Mouse (Mus musculus) G1E (cell line): ENCODE measurements around the gene Cgnl1. TPM values are rescaled to one million over a fixed set of nuclear protein-coding genes. Genes with fewer than 3 reads are reported as not detected.

Experiments
- ATAC-seq: 2 replicates; pipeline ENCODE4 v1.8.0; 2016; ENCODE audit warnings: mild to moderate bottlenecking; ENCODE audit not compliant: insufficient number of reproducible peaks, poor library complexity, low FRiP score, severe bottlenecking; ENCODE audit errors: extremely low read depth
- DNase-seq: peaks from one replicate; pipeline ENCODE4 v3.0.0; 2012; ENCODE audit warnings: low spot score
- H3K27me3 ChIP-seq: 2 replicates; pipeline ENCODE4 v1.6.1; 2012; ENCODE audit warnings: mild to moderate bottlenecking, low read length, inconsistent platforms; ENCODE audit not compliant: insufficient read depth
- H3K36me3 ChIP-seq: replicated peaks from 2 replicates; pipeline ENCODE3; 2012; ENCODE audit warnings: mild to moderate bottlenecking, inconsistent platforms
- H3K4me1 ChIP-seq: 2 replicates; pipeline ENCODE4 v1.6.1; 2012; ENCODE audit warnings: low read depth, low read length, inconsistent platforms, mixed read lengths; ENCODE audit not compliant: insufficient read depth
- H3K4me3 ChIP-seq: 2 replicates; pipeline ENCODE4 v1.5.1; 2012; ENCODE audit warnings: low read depth, mild to moderate bottlenecking, inconsistent platforms, low read length, moderate library complexity, mixed read lengths
- H3K9me3 ChIP-seq: replicated peaks from 2 replicates; pipeline ENCODE4 v1.6.1; 2012; ENCODE audit warnings: inconsistent platforms
- CTCF ChIP-seq: IDR thresholded peaks from 2 replicates; pipeline ENCODE4 v1.5.1; 2012; ENCODE audit warnings: low read depth, low read length, inconsistent platforms, mixed read lengths
- GATA1 ChIP-seq: IDR thresholded peaks from 2 replicates; pipeline ENCODE4 v1.6.1; 2012; ENCODE audit warnings: borderline replicate concordance, low read length, inconsistent platforms, mixed read lengths
- GATA2 ChIP-seq: IDR thresholded peaks from 2 replicates; pipeline ENCODE4 v1.6.1; 2012; ENCODE audit warnings: low read depth, low read length, inconsistent platforms, borderline replicate concordance
- POLR2AphosphoS5 ChIP-seq: IDR thresholded peaks from 2 replicates; pipeline ENCODE4 v1.6.1; 2012; ENCODE audit warnings: low read depth, low read length, inconsistent platforms; ENCODE audit not compliant: insufficient replicate concordance
- TAL1 ChIP-seq: conservative IDR thresholded peaks from 2 replicates; pipeline ENCODE4 v1.6.1; 2012; ENCODE audit warnings: low read depth, low read length, inconsistent platforms, mixed read lengths
- polyA plus RNA-seq: library from polyadenylated mRNA; stranded (reverse); fragments of >175 nt; gene quantifications from 2 replicates; pipeline ENCODE4 v1.2.3, GENCODE M21; 2012
- total RNA-seq, 2 experiments: library from RNA; stranded (forward) in 1 of 2; stranded (reverse) in 1 of 2; fragments of 200-1000 nt in 1 of 2; fragments of >200 nt in 1 of 2; fragmentation: Nextera tagmentation in 1 of 2; gene quantifications; 2 replicates each; pipeline ENCODE4 v1.2.3; 2014 to 2017

The Cgnl1 gene
- total and polyA plus RNA-seq, 3 experiments, result 0.98 to 1.6 (median 1.4) TPM

DNA sequence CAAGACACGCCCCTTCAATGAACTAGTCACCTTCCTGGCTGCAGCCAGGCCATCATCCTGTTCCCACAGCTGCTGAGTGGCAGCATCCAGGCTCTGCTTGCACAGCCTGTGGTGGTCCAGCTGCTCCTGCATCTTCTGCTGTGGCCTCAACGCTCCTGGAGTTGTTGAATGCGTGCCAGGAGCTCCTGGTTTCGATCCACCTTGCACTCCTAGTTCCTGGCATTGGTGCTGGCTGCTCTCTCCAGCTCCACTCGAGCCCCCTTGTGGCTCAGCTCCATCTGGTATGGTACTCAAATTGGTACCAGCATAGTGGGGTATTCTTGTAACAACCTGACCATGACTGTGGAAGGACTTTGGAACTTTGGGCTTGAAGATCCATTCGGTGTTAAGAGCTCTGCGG lies 171.5 kb downstream of the Cgnl1 start:
- DNase-seq, result no peak
- TF ChIP-seq GATA1 (no peak), POLR2AphosphoS5 (no peak), TAL1 (no peak), CTCF (no peak)
- no peak for ATAC-seq
- Histone ChIP-seq H3K4me3 (no peak overlapping the region), H3K9me3 (no peaks in the 10 kb centered on the region), H3K4me1 (no peaks in the 10 kb centered on the region), H3K27me3 (peaks cover 28% of the 10 kb centered on the region), H3K36me3 (no peaks in the 10 kb centered on the region)

DNA sequence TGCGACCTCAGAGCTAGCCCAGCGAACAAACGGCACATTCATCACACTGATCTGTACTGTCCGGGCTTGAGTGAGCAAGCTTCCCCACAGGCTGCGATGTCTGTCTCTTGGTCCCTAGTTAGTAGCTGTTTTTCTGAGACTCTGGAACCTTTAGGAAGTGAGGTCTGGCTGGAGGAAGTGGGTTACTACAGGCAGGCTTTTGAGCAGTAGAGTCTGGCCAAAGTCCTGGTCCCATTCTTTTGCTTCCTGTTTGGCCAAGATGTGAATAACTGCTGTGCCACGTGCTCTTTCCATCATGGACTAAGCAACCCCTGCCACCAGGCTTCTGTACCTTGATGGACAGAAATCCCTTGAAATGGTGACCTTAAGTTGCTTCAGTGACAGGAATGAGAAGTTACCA lies 174.5 kb downstream of the Cgnl1 start:
- no peak overlapping the region for H3K4me3 ChIP-seq
- H3K4me1 ChIP-seq, result peaks cover 4% of the 10 kb centered on the region
- no peak for DNase-seq
- no peaks in the 10 kb centered on the region for H3K36me3 ChIP-seq
- ATAC-seq, result no peak
- peaks cover 20% of the 10 kb centered on the region for H3K27me3 ChIP-seq
- TF ChIP-seq GATA2 (no peak), GATA1 (no peak), CTCF (no peak), POLR2AphosphoS5 (no peak), TAL1 (no peak)
- H3K9me3 ChIP-seq, result no peaks in the 10 kb centered on the region

DNA sequence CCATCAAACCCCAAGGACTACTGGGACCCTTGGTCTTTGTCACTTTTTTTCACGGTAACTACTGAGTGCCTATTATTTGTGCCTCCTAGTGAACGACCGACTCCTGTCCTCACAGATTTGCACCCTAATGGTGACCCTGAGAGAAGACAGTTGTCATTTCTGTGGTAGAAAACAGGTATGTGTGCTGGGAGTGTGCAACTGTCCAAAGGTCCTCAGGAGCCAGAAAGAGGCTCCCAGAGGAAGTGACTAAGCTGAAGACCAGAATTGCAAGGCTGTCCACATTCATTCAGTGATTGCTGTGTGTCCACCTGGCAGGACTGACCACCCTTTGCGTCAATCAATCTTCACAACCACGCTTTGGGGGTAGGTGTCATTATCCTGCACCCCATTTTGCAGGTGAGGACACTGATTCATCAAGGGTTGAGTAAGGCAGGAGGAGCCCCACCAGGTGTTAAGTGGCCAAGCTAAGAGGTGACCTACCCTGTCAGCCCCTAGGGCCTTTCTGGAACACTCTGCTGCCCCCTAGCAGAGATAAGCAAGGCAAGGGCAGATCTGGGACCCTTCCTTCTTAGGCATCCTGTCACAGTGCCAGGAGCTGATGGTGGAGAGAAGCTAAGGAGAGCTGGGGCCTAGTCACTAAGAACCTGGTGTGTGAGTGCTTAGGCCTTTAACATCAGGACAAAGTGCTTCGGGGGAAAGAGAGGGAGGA lies 178.7 kb downstream of the Cgnl1 start:
- no peaks in the 10 kb centered on the region for H3K36me3 ChIP-seq
- H3K4me3 ChIP-seq, result no peak overlapping the region
- H3K4me1 ChIP-seq, result peaks cover 5% of the 10 kb centered on the region
- H3K9me3 ChIP-seq, result no peaks in the 10 kb centered on the region
- DNase-seq (no peak), ATAC-seq (no peak)
- TF ChIP-seq CTCF (no peak), POLR2AphosphoS5 (no peak), GATA2 (no peak), GATA1 (no peak), TAL1 (no peak)
- H3K27me3 ChIP-seq, result peaks cover 14% of the 10 kb centered on the region

DNA sequence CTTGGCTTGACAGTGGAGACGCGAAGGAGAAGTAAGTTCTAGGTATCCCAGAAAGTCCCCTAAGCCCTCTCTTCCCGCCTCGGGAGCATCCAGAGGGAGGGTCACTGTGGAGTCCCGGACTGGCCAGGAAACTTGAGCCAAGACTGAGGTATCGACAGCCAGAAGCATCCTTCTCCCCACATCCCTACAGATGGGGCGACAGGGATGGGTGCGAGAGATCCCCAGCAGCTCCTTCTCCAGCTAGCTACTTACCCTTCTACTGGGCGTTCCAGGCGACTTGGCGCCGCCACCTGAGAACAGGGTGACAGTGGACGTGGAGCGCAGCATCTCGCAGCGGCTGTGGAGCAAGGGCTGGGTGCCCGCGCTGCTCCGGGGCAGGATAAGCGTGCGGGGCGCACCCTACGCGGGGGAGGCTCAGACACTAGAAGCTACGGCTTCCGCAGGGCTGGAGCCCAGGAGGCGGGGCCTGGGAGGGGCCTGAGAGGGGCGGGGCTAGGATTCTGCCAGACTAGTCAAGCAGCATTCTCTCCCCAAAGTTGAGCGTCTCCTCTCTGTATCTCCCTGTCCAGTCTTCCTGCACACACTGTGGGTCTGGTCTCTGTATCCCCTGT lies 179.4 kb downstream of the Cgnl1 start, which contains the start of gene Myzap:
TSS of gene Myzap (minus strand) at position 423 of the 611 bp plus-strand sequence.
- ATAC-seq, result no peak
- Histone ChIP-seq H3K9me3 (no peaks in the 10 kb centered on the region), H3K4me3 (peak within 1 kb of the TSS; percentile 59; the same call in 1 of the 2 replicates), H3K27me3 (peaks cover 18% of the 10 kb centered on the region), H3K4me1 (peaks cover 5% of the 10 kb centered on the region), H3K36me3 (no peaks in the 10 kb centered on the region)
- DNase-seq, result peak; percentile 20
- no peak for TF ChIP-seq GATA1
- TF ChIP-seq POLR2AphosphoS5, result no peak
- TF ChIP-seq TAL1, result no peak
- no peak for TF ChIP-seq GATA2
- TF ChIP-seq CTCF, result no peak

DNA sequence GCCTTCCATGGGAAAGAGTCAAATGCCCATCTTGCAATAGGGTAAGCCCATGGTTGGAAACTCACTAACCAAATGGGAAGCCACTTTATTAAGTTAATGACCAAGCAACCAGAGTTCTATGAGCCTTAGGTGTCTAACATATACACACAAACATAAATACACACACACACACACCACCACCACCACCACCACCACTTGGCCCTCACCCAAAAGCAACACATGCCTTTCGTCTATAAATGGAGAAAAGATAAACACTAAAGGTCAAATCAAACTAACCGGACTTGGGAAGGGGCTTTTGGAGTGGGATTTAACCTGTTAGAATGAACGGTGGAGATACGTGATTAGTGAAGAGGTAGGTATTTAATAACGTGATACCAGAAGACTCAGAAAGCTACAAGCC lies 180.3 kb downstream of the Cgnl1 start:
- no peaks in the 10 kb centered on the region for H3K36me3 ChIP-seq
- ATAC-seq (no peak), DNase-seq (no peak)
- peaks cover 21% of the 10 kb centered on the region for H3K27me3 ChIP-seq
- no peak overlapping the region for H3K4me3 ChIP-seq
- TF ChIP-seq GATA1, result no peak
- TF ChIP-seq POLR2AphosphoS5, result no peak
- no peak for TF ChIP-seq TAL1
- no peak for TF ChIP-seq CTCF
- no peak for TF ChIP-seq GATA2
- peaks cover 5% of the 10 kb centered on the region for H3K4me1 ChIP-seq
- no peaks in the 10 kb centered on the region for H3K9me3 ChIP-seq

DNA sequence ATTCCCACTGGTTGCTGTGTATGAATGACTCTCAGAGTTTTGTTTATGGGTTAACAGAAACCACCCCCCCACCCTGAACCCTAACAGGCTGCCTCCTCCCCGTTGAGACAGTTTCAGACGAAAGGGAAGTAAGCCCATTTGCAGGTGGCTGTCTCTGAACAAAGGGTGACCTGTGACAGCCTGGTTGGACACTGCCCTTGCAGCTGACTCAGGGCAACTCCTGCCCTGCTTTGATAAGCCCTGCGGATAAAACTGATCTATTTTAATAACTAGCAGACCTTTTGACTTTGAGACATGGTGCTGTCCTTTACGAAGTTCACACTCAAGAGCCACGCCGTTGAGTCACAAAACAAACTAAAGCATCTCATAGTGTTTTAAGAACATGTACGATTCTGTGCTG lies 181.6 kb downstream of the Cgnl1 start:
- Histone ChIP-seq H3K4me1 (peaks cover 5% of the 10 kb centered on the region), H3K4me3 (no peak overlapping the region), H3K36me3 (no peaks in the 10 kb centered on the region), H3K27me3 (peaks cover 21% of the 10 kb centered on the region), H3K9me3 (no peaks in the 10 kb centered on the region)
- DNase-seq, result no peak
- ATAC-seq, result no peak
- TF ChIP-seq POLR2AphosphoS5, result no peak
- no peak for TF ChIP-seq GATA1
- TF ChIP-seq CTCF, result no peak
- TF ChIP-seq GATA2, result no peak
- TF ChIP-seq TAL1, result no peak
